Mouse (Mus musculus): ENCODE results near the gene Tmem50b. TPM values are rescaled to one million over a fixed set of nuclear protein-coding genes. Genes with fewer than 3 reads are reported as not detected.

The Tmem50b gene
- polyA plus RNA-seq, 1 experiment, result 19.6 TPM

DNA sequence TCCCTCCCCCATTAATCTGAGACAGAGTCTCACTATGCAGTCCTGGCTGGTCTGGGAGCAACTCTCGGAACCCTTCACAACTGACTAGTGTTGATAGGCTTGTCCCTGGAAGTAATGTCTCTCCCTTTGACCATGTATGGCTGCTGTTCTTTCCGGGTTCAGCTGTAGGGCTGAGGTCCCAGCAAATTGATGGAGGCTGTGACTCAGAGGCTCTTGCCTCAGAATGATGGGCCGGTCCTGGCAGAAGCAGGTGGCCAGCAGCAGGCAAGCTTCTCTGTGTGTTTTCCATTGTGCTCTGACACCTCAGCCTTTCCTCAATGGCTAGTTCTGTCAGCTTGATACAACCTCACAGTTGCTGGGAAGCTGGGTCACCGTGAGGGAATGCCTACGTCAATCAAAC lies 14.9 kb upstream of the Tmem50b start:
- no peak for DNase-seq (ENCODE audit: low read depth in 1 of 2, low spot score in 2 of 2)
- H3K4me1 ChIP-seq (ENCODE audit: control insufficient read depth, insufficient read depth, insufficient read length), result no peaks in the 10 kb centered on the region
- H3K36me3 ChIP-seq (ENCODE audit: control insufficient read depth, insufficient read depth, low read length), result no peaks in the 10 kb centered on the region
- no peak overlapping the region for H3K4me3 ChIP-seq (ENCODE audit: extremely low read depth, insufficient read depth, insufficient read length)
- WGBS, result 82% methylated on average over 5 of the region's 5 CpGs
- no peak overlapping the region for H3K27ac ChIP-seq (ENCODE audit: insufficient read depth, low read length)
- TF ChIP-seq POLR2A (IDR thresholded peaks at IDR 0.05; ENCODE audit: low read depth, low read length) (no peak), CTCF (IDR thresholded peaks at IDR 0.05; ENCODE audit: extremely low read depth, insufficient read depth, insufficient read length, insufficient replicate concordance) (no peak)
- H3K27me3 ChIP-seq (ENCODE audit: control insufficient read depth, insufficient read depth, low read length), result no peaks in the 10 kb centered on the region

DNA sequence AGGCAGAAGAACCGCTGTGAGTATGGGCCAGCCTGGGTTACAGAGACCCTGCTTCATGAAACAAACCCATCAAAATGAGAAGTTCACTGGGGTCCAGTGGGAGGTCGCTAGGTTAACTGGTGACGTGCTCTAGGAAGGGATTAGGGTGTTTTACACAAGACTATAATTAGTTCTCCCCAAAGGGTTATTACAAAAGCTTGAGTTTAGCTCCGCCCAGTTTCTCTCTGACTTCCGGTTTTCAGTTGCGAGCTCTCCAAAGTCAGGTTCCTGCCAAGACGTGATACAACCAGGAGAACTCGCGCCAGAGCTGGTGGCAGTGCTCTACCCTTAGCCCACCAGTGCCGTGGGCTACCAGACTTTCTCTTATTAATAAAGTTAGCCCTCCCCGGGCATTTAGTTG lies 13.6 kb upstream of the Tmem50b start:
- DNase-seq (ENCODE audit: low read depth in 1 of 2, low spot score in 2 of 2), result no peak
- Histone ChIP-seq H3K4me3 (ENCODE audit: extremely low read depth, insufficient read depth, insufficient read length) (no peak overlapping the region), H3K27me3 (ENCODE audit: control insufficient read depth, insufficient read depth, low read length) (no peaks in the 10 kb centered on the region), H3K4me1 (ENCODE audit: control insufficient read depth, insufficient read depth, insufficient read length) (no peaks in the 10 kb centered on the region), H3K36me3 (ENCODE audit: control insufficient read depth, insufficient read depth, low read length) (no peaks in the 10 kb centered on the region), H3K27ac (ENCODE audit: insufficient read depth, low read length) (no peak overlapping the region)
- TF ChIP-seq CTCF (IDR thresholded peaks at IDR 0.05; ENCODE audit: extremely low read depth, insufficient read depth, insufficient read length, insufficient replicate concordance), result no peak
- TF ChIP-seq POLR2A (IDR thresholded peaks at IDR 0.05; ENCODE audit: low read depth, low read length), result no peak
- WGBS, result 56% methylated on average over 11 of the region's 11 CpGs

DNA sequence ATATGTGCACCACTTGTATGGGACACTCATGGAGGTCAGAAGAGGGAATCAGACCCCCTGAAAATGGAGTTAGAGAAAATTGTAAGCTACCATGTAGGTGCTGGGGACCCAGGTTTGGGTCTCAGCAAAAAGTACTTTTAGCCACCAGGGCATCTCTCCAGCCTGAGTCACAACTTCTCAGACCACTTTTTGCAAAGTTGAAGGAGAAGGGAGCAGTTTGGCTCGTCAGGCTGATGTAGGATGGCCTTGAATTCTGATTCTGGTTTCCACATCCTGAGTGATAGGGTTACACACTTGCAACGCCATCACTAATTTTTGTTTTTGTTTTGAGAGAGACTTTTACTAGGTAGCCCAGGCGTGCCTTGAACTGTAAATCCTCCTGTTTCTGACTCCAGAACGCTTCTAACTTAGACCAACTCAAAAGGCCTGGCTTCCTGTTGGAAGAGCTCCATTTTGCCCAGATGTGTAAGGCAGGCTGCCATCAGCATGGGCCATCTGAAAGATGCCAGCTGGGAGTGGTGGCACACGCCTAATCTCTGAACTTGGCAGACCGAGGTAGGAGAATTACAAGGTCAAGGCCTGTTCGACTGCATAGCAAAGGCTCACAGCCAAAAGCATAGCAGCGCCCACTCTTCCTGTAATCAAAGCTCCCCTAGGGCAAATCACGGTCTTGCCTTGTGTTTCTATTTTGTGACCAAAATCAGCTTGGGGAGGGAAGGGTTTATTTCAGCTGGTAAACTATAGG lies 12.1 kb upstream of the Tmem50b start:
- WGBS, result 72% methylated on average over 9 of the region's 9 CpGs
- Histone ChIP-seq H3K27ac (ENCODE audit: insufficient read depth, low read length) (no peak overlapping the region), H3K36me3 (ENCODE audit: control insufficient read depth, insufficient read depth, low read length) (no peaks in the 10 kb centered on the region), H3K4me3 (ENCODE audit: extremely low read depth, insufficient read depth, insufficient read length) (no peak overlapping the region), H3K4me1 (ENCODE audit: control insufficient read depth, insufficient read depth, insufficient read length) (no peaks in the 10 kb centered on the region), H3K27me3 (ENCODE audit: control insufficient read depth, insufficient read depth, low read length) (no peaks in the 10 kb centered on the region)
- DNase-seq (ENCODE audit: low read depth in 1 of 2, low spot score in 2 of 2), result no peak
- TF ChIP-seq POLR2A (IDR thresholded peaks at IDR 0.05; ENCODE audit: low read depth, low read length), result no peak
- TF ChIP-seq CTCF (IDR thresholded peaks at IDR 0.05; ENCODE audit: extremely low read depth, insufficient read depth, insufficient read length, insufficient replicate concordance), result no peak

DNA sequence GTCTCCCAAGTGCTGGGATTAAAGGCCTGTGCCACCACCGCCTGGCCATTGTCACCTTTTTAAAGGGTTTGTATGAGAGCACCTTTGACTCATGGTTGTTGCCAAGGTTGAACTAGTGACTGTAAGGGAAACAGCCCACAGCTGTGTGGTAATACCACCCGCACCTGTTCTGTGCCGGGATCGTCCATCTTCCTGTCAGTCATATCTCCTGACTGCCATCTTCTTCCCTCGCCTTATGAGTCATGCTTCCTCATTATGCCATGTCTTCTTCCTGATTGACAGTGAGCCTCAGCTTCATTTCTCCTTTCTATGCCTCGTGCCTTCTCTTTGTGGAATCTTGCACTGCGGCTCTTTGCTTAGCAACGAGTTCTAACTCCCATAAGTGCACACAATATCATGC lies 9.4 kb upstream of the Tmem50b start:
- Histone ChIP-seq H3K36me3 (ENCODE audit: control insufficient read depth, insufficient read depth, low read length) (no peaks in the 10 kb centered on the region), H3K4me3 (ENCODE audit: extremely low read depth, insufficient read depth, insufficient read length) (no peak overlapping the region), H3K27ac (ENCODE audit: insufficient read depth, low read length) (no peak overlapping the region), H3K27me3 (ENCODE audit: control insufficient read depth, insufficient read depth, low read length) (no peaks in the 10 kb centered on the region), H3K4me1 (ENCODE audit: control insufficient read depth, insufficient read depth, insufficient read length) (no peaks in the 10 kb centered on the region; the same call in 1 of the 2 replicates)
- TF ChIP-seq CTCF (IDR thresholded peaks at IDR 0.05; ENCODE audit: extremely low read depth, insufficient read depth, insufficient read length, insufficient replicate concordance) (no peak), POLR2A (IDR thresholded peaks at IDR 0.05; ENCODE audit: low read depth, low read length) (no peak)
- DNase-seq (ENCODE audit: low read depth in 1 of 2, low spot score in 2 of 2), result no peak
- WGBS, result 59% methylated on average over 8 of the region's 8 CpGs

DNA sequence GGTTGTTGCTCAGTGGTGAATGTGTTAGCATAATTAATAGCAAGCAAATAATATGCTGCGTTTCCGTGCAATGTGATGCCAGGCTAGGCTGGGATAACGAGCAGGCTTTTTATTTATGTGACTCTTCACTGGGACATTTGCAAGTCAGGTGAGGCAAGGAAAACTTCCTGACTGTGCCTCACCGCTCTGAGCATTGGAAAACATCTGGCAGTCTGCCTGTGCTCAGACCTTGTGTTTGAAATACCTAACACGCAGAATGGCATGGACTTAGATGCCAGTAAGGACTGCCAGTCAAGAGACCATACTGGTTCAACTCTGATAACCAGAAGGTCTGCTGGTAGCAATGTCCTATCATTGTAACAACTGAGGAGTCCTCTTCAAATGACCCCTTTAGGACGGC lies 7.6 kb upstream of the Tmem50b start:
- Histone ChIP-seq H3K4me3 (ENCODE audit: extremely low read depth, insufficient read depth, insufficient read length) (no peak overlapping the region), H3K36me3 (ENCODE audit: control insufficient read depth, insufficient read depth, low read length) (no peaks in the 10 kb centered on the region), H3K27me3 (ENCODE audit: control insufficient read depth, insufficient read depth, low read length) (no peaks in the 10 kb centered on the region), H3K27ac (ENCODE audit: insufficient read depth, low read length) (no peak overlapping the region), H3K4me1 (ENCODE audit: control insufficient read depth, insufficient read depth, insufficient read length) (peaks cover 4% of the 10 kb centered on the region; the same call in 1 of the 2 replicates)
- 89% methylated on average over 6 of the region's 6 CpGs for WGBS
- no peak for TF ChIP-seq POLR2A (IDR thresholded peaks at IDR 0.05; ENCODE audit: low read depth, low read length)
- no peak for TF ChIP-seq CTCF (IDR thresholded peaks at IDR 0.05; ENCODE audit: extremely low read depth, insufficient read depth, insufficient read length, insufficient replicate concordance)
- DNase-seq (ENCODE audit: low read depth in 1 of 2, low spot score in 2 of 2), result no peak

DNA sequence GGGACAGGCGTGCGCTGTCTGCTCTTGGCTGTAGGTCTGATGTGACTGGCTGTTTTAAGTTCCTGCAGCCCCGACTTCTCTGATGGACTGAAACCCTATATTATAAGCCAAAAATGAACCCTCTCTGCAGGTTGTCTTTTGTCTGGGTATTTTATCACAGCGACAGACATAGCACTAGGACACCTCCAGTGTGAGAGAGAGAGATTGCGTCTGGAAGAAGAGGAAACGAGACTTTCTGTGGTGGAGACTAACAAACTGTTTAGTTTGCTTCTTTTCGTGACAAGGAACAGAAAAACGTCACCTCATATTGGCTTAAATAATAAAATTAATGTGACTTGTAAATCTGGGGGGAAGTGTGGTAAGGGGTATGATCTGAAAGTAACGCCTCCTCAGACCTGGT lies 4.1 kb upstream of the Tmem50b start:
- no peak for TF ChIP-seq CTCF (IDR thresholded peaks at IDR 0.05; ENCODE audit: extremely low read depth, insufficient read depth, insufficient read length, insufficient replicate concordance)
- no peak for TF ChIP-seq POLR2A (IDR thresholded peaks at IDR 0.05; ENCODE audit: low read depth, low read length)
- Histone ChIP-seq H3K4me1 (ENCODE audit: control insufficient read depth, insufficient read depth, insufficient read length) (peaks cover 4% of the 10 kb centered on the region; the same call in 1 of the 2 replicates), H3K4me3 (ENCODE audit: extremely low read depth, insufficient read depth, insufficient read length) (no peak overlapping the region), H3K36me3 (ENCODE audit: control insufficient read depth, insufficient read depth, low read length) (no peaks in the 10 kb centered on the region), H3K27me3 (ENCODE audit: control insufficient read depth, insufficient read depth, low read length) (no peaks in the 10 kb centered on the region), H3K27ac (ENCODE audit: insufficient read depth, low read length) (peak overlapping the region; percentile 34; the same call in 1 of the 2 replicates)
- no peak for DNase-seq (ENCODE audit: low read depth in 1 of 2, low spot score in 2 of 2)
- 35% methylated on average over 9 of the region's 9 CpGs for WGBS

DNA sequence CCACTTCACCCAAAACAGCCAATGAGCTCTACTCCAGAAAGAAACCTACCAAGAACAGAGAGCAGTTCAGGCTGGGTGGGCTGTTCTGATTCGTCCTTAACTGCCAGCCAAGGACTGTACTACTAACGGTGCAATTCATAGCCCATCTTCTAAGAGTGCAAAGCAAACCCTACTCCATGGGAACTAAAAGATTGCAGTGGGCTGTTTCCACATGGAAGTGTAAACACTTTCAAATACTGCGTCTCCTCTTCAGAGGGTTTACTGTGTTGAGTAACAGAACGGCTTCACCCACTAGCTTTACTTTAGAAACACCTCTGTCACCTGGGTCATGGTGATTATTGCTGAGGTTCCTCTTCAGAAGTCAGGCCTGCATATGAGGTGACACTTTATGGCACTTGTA lies 3.5 kb upstream of the Tmem50b start:
- Histone ChIP-seq H3K4me3 (ENCODE audit: extremely low read depth, insufficient read depth, insufficient read length) (no peak overlapping the region), H3K27me3 (ENCODE audit: control insufficient read depth, insufficient read depth, low read length) (no peaks in the 10 kb centered on the region), H3K27ac (ENCODE audit: insufficient read depth, low read length) (no peak overlapping the region), H3K36me3 (ENCODE audit: control insufficient read depth, insufficient read depth, low read length) (no peaks in the 10 kb centered on the region), H3K4me1 (ENCODE audit: control insufficient read depth, insufficient read depth, insufficient read length) (peaks cover 4% of the 10 kb centered on the region; the same call in 1 of the 2 replicates)
- no peak for DNase-seq (ENCODE audit: low read depth in 1 of 2, low spot score in 2 of 2)
- WGBS, result 74% methylated on average over 4 of the region's 4 CpGs
- no peak for TF ChIP-seq POLR2A (IDR thresholded peaks at IDR 0.05; ENCODE audit: low read depth, low read length)

All from spleen, adult 2 months (tissue).